Mouse (Mus musculus): ENCODE data around the gene Egfr.

Gene Egfr

GRCm38 (mm10) chr11:16897681-16898080 is 145.7 kb downstream of the Egfr start:
- DNase-seq (ENCODE audit: low read depth, low spot score): no peak

- DNase-seq (ENCODE audit: low read depth, low spot score): no peak
These were observed 148.2 kb downstream of the Egfr start for GRCm38 (mm10) chr11:16900182-16900581.

- no peak for DNase-seq (ENCODE audit: low read depth, low spot score)
These were observed 148.8 kb downstream of the Egfr start for GRCm38 (mm10) chr11:16900653-16901416.

DNA sequence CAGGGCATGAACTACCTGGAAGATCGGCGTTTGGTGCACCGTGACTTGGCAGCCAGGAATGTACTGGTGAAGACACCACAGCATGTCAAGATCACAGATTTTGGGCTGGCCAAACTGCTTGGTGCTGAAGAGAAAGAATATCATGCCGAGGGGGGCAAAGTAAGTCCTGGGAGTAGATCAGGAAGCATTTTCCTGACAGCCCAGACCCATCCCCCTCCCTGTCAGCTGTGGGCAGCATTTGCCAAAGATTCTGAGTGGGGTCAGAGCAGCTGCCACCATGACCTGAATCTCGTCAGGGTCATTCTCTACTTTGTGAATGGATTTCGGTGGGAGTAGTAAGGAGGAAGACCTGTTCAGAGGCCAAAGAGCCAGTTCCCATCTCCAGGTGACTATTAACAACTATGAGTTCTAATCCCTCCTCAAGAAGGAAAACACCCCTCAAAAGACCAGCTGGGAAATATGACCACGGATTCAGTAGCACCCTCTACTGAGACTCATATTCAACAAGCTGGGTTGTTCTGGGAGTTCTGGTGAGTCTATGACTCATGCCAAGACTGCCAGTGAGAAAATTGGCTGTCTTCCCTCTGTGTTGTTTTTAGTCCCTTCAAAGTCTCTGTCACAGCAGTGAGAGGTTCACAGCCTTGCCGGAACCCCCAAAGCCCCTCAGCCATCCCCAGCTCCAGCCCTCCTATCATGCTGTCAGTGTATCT is 152.5 kb downstream of the Egfr start:
- DNase-seq (ENCODE audit: low read depth, low spot score): no peak

- DNase-seq (ENCODE audit: low read depth, low spot score): no peak
These were observed 153.0 kb downstream of the Egfr start for GRCm38 (mm10) chr11:16905012-16905332.

GRCm38 (mm10) chr11:16906530-16906929 is 154.5 kb downstream of the Egfr start:
- no peak for DNase-seq (ENCODE audit: low read depth, low spot score)

- no peak for DNase-seq (ENCODE audit: low read depth, low spot score)
These were observed 155.6 kb downstream of the Egfr start for GRCm38 (mm10) chr11:16907517-16908129.

- DNase-seq (ENCODE audit: low read depth, low spot score): no peak
These were observed 162.8 kb downstream of the Egfr start for GRCm38 (mm10) chr11:16914756-16915155.

DNA sequence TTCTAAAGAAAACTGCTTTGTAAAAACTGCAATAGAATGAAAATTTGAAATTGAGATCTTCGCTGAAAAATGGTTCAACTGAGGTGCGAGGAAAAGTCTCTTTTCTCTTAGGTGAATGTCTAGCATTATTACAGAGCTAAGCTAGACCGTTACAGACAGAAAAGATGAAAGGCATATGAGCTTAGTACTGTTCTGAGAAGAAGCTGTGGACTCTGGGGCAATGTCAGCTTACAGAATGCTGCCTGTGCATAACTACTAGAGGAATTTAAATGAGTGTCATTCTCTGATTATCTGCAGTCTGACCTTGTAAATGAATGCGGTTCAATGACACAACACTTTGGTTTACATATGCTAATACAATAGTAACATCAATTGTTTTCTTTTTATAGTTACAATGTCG is 163.8 kb downstream of the Egfr start:
- no peak for DNase-seq (ENCODE audit: low read depth, low spot score)

DNA sequence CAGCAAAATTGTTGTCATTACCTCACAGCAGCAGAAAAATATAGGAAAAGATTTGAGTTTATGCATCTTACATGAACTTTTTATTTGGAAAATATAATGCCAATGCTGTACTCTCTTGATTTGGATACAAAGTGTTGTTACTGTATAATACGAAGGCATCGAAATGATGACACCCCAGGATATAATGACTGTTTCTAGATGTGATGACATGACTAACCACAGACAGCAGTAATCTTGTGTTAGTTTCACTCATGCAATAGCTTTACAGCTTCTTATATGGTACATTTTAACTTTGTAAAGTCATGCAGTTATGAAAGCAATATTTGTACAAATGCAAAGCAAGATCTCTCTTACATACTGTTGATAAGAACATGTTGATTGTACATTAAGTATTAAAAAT is 165.5 kb downstream of the Egfr start:
- no peak for DNase-seq (ENCODE audit: low read depth, low spot score)

- DNase-seq (ENCODE audit: low read depth, low spot score): no peak
These were observed 180.2 kb downstream of the Egfr start for GRCm38 (mm10) chr11:16932159-16932558.

DNA sequence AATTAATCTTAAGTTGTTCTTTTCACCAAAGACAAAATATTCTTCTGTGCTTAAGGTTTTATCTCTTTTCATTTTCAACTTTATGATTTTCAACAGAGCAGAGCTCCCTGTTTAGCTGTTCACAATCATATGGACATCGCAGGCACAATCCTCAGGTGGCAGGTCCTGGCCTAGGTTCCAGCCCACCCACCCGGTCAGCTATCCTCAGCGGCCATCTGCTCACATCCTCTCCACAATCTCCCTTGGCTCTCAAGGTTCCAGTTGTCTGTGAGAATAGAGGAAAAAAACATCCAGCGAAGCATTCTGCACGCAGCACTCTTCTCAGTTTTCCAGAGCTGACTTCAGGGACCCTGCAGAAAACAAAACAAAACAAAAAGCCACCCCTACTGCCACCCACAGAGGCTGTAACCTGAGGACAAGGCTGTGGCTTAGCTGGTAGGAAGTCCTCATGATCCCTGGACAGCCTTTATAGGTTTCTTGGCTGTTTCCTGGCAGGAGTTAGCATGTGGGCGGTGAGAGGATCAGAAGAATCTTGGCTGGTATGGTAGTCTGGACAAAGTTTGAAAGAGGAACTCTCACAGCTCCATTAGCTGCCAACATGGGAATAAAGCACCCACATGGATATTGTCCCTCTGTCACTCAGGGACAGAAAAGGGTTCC is 183.7 kb downstream of the Egfr start:
- no peak for DNase-seq (ENCODE audit: low read depth, low spot score)

- DNase-seq (ENCODE audit: low read depth, low spot score): no peak
These were observed 189.2 kb downstream of the Egfr start for GRCm38 (mm10) chr11:16941103-16941793.

DNA sequence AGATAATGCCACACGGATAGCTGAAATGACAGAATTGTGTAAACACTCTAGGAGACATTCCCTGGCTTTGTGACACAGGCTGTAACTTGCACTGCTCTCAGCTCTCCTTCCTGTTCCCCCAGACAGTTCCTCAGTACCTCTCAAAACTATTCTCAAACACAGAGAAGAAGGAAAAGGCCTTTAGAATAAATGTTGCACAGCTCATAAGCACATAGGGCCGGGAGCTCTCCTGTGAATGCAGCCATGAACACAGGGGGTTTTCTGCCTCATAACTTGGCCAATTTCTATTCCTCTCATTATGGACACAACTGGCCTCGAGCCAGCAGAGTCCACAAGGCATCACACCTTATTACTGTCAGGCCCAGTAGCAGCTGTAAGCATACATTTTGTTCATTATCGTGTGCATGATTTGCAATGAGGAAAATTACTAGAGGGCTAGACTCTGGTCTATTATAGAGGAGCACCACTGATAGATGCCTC is 190.0 kb downstream of the Egfr start:
- DNase-seq (ENCODE audit: low read depth, low spot score): no peak

GRCm38 (mm10) chr11:16943016-16943415 is 191.0 kb downstream of the Egfr start:
- DNase-seq (ENCODE audit: low read depth, low spot score): no peak

- DNase-seq (ENCODE audit: low read depth, low spot score): no peak
These were observed 196.8 kb downstream of the Egfr start for GRCm38 (mm10) chr11:16948756-16949155.

DNA sequence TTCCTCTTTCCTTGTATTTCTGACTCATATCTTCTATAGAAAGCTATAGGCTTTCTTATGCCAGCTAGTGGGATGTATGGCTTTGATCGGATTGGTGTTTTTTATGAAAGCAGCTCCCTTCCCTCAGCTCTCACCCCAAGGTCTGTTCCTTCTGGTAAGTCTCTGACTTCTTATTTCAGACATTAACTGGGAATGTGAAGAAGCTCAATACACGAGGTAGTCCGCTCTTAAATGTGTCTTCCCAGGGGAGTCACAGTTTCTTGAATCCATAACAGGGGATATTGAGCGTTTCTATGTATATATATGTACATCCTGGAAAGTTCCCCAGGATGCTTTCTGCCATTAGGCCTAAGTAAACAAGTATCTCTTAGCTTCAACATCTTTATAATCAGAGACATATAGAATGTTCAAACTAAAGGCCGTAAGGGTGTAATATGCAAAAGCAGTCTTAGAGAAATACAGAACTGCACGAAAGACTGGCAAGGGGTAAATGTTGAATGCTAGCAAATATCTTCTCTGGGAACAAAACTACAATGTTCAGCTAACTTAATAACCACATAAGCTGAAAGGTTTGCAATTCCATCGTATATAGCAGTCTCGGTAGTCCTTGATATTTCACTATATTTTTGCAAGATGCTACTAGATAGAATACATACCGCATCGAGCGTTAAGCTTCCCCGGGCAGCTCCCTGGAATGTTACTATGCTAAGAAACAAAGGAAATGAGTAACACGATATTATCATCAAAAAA is 198.4 kb downstream of the Egfr start:
- no peak for DNase-seq (ENCODE audit: low read depth, low spot score)

- peak; percentile 99 for DNase-seq (ENCODE audit: low read depth, low spot score)
These were observed 199.2 kb downstream of the Egfr start, which contains the start of gene Fbxo48 for GRCm38 (mm10) chr11:16950976-16951760. Fbxo48 (plus strand) TSS chr11:16951375.

- DNase-seq (ENCODE audit: low read depth, low spot score): no peak
These were observed 199.7 kb downstream of the Egfr start for GRCm38 (mm10) chr11:16951761-16952010.

DNA sequence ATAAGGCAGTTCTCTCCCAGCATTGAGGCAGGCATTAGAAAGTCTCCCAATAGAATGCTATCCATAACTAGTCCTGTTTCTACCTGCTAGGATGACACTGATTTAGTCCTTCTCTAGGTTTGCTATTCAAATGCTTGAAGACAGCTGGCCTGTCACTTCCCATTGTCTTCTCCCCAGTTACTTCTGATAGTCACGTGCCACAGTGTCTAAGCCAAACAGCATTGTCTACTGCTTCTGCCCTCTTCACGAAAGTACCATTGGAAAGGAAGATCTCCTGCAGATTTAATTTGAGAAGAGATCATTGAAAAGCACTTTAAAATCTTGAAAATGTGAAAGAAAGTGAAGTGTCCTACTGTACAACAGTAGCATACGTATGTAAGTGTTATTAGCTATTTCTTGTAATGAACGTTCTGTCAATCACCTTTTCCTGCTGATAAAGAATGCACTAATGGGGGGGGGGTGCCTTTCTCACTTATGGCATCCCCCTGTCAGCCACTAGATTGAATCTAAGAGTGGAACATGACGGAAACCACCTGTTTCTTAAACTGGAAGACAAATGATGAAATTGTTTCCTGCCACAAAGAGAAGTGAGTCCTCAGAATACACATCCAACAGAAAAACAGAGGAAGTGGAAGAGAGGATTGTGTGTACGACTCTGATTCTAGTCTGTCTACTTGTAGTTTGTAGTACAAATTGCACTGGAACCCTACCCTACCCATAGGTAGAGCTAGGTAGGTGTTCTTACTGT is 204.3 kb downstream of the Egfr start:
- DNase-seq (ENCODE audit: low read depth, low spot score): no peak

Data from mesoderm, embryonic 11.5 days (tissue).